Mouse (Mus musculus) adipose tissue, adult 10 weeks (tissue): Measurements from ENCODE around the gene Psma2. TPM values are rescaled to one million over a fixed set of nuclear protein-coding genes. Genes with fewer than 3 reads are reported as not detected.

Source experiments
- polyA plus RNA-seq: library from polyadenylated mRNA; stranded (reverse); fragments of 350-450 nt; fragmentation: Illumina TruSeq; extraction: RNeasy Lipid Tissue Mini Kit (QIAGEN cat#74804); gene quantifications from one replicate; pipeline ENCODE4 v1.2.3, GENCODE M21; 2014; ENCODE audit warnings: low read depth, low replicate concordance

Psma2 gene
- 74.4 TPM for polyA plus RNA-seq

DNA sequence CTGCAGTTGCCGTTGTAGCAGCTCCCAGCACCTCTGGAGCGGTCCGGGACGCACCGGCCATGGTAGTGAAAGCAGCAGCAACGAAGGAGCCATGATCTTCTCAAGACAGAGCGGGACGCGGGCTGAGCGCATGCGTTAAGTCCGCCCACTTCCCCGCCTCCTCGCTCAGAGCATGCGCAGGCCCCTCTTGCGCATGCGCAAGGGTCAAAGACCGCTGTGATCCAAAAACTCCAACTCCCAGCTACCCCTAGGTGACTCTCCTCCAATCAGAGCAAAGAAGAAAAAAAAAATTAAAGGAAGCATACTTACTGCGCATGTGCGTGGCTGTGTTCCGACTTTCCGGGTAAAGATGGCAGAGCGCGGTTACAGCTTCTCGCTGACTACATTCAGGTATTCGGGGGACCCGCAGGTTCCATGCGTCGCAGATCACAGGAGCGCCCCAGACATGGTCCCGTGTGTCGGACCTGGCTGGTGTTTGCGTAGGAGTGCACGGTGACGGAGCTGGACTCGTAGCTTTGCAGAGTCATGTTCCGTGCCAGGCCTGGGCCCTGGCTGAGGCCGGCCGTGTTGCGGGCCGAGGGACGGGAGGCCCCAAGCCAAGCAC, at the start of gene Psma2, which contains the start of gene Mrpl32:
Gene Psma2 (plus strand): TSS at position 315 of the 604 bp plus-strand sequence.
Gene Mrpl32 (minus strand): TSS at position 240 of the 604 bp plus-strand sequence.

DNA sequence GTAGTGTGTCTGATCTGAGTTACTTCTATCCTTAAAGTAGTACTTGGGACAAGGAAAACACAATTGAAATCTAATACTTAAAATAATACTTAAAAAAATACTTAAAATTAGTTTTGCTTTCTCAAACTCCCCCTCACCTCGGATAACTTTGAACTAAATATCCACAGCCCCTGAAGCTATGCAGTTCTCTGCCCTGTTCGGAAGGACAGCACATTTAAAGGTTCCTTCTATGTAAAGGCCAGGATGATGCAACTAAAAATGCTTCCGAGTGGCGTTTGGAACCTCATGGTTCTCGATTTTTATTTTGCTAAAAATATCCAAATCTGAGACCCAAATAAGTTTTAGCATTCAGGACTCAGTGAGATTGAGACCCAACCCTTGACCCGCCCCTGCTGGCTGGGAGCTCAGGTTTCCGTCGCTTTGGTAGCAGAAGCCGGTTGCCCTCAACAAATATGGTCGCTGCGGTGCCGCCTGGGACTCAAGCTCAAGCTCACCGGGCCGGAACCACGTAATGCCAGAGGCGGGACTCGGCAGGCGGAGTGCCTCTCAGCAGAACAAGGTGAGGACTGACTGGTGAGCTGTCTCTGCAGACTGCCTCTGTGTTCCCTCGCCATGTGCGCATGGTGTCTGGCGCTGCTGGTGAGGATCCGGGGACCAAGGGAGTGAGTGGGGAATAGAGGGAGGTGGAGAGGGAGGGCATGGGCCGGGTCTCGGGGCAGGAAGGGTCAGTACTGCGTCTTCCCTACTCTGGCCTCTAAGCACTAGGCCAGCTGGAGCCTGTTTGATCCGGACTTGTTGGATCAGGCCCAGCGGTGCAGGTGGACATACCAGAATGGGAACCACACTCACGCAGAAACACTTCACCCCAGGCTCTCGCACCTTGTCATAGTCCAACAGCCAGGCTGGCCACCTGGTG, 16.9 kb downstream of the Psma2 start, which contains the start of gene AW209491:
Gene AW209491 (plus strand): TSS at position 429 of the 916 bp plus-strand sequence.

Other genes with a start within 250 kb of the Psma2 start
- gene Hecw1, start 90.0 kb upstream of the Psma2 start, polyA plus RNA-seq: 0.36 TPM
- 35.7 TPM for gene Mrpl32, start 75 bp upstream of the Psma2 start, polyA plus RNA-seq
- gene AW209491, start 16.9 kb downstream of the Psma2 start, polyA plus RNA-seq: 10.3 TPM